Mouse (Mus musculus): ENCODE measurements at regions not wholly inside any gene's neighbourhood (a gene's known extent, or its start where the extent isn't known, plus 50 kb on each side); places are given as distances from the start of the nearest gene placed in this dataset.

- 76% methylated on average over 1 of the region's 1 CpGs for WGBS
Measured at GRCm38 (mm10) chr14:71359581-71359980, 759.9 kb upstream of the Fam160b2 start.

GRCm38 (mm10) chr14:71338219-71338618 lies 738.6 kb upstream of the Fam160b2 start:
- WGBS = 69% methylated on average over 5 of the region's 5 CpGs
- DNase-seq (ENCODE audit: low read depth, low spot score) = no peak

More at GRCm38 (mm10) chr14:71359581-71359980, 759.9 kb upstream of the Fam160b2 start:
- DNase-seq (ENCODE audit: low read depth, low spot score) = no peak

GRCm38 (mm10) chr14:71336906-71337305 lies 737.3 kb upstream of the Fam160b2 start:
- 81% methylated on average over 3 of the region's 3 CpGs for WGBS
- no peak for DNase-seq (ENCODE audit: low read depth, low spot score)

GRCm38 (mm10) chr14:71334022-71334421 lies 734.4 kb upstream of the Fam160b2 start:
- DNase-seq (ENCODE audit: low read depth, low spot score) = no peak
- 78% methylated on average over 1 of the region's 1 CpGs for WGBS

GRCm38 (mm10) chr14:71329862-71330630 lies 730.4 kb upstream of the Fam160b2 start:
- no peak for DNase-seq (ENCODE audit: low read depth, low spot score)
- WGBS = 43% methylated on average over 5 of the region's 5 CpGs

GRCm38 (mm10) chr14:71327621-71328020 lies 728.0 kb upstream of the Fam160b2 start:
- no peak for DNase-seq (ENCODE audit: low read depth, low spot score)

- 67% methylated on average over 2 of the region's 2 CpGs for WGBS
- no peak for DNase-seq (ENCODE audit: low read depth, low spot score)
Measured at GRCm38 (mm10) chr14:71326521-71327105, 727.0 kb upstream of the Fam160b2 start.

GRCm38 (mm10) chr14:71315228-71315627 lies 715.6 kb upstream of the Fam160b2 start:
- no peak for DNase-seq (ENCODE audit: low read depth, low spot score)
- 59% methylated on average over 3 of the region's 3 CpGs for WGBS

GRCm38 (mm10) chr14:71299755-71300154 lies 700.1 kb upstream of the Fam160b2 start:
- 73% methylated on average over 6 of the region's 6 CpGs for WGBS
- no peak for DNase-seq (ENCODE audit: low read depth, low spot score)

- no peak for DNase-seq (ENCODE audit: low read depth, low spot score)
- 93% methylated on average over 14 of the region's 14 CpGs for WGBS
Measured at GRCm38 (mm10) chr14:71281568-71281967, 681.9 kb upstream of the Fam160b2 start.

- DNase-seq (ENCODE audit: low read depth, low spot score) = no peak
- 54% methylated on average over 12 of the region's 12 CpGs for whole genome bisulfite sequencing
Measured at GRCm38 (mm10) chr14:71276309-71276791, 676.7 kb upstream of the Fam160b2 start.

- no peak for DNase-seq (ENCODE audit: low read depth, low spot score)
- 58% methylated on average over 2 of the region's 2 CpGs for WGBS
Measured at GRCm38 (mm10) chr14:71272470-71272869, 672.8 kb upstream of the Fam160b2 start.

- WGBS = 86% methylated on average over 4 of the region's 4 CpGs
- DNase-seq (ENCODE audit: low read depth, low spot score) = no peak
Measured at GRCm38 (mm10) chr14:71257650-71258049, 658.0 kb upstream of the Fam160b2 start.

GRCm38 (mm10) chr14:71254207-71254606 lies 654.6 kb upstream of the Fam160b2 start:
- DNase-seq (ENCODE audit: low read depth, low spot score) = no peak
- 80% methylated on average over 1 of the region's 1 CpGs for WGBS

- no peak for DNase-seq (ENCODE audit: low read depth, low spot score)
- WGBS = 74% methylated on average over 3 of the region's 3 CpGs
Measured at GRCm38 (mm10) chr14:71252136-71252535, 652.5 kb upstream of the Fam160b2 start.

GRCm38 (mm10) chr14:71251116-71251515 lies 651.5 kb upstream of the Fam160b2 start:
- no peak for DNase-seq (ENCODE audit: low read depth, low spot score)
- 83% methylated on average over 1 of the region's 1 CpGs for WGBS

GRCm38 (mm10) chr14:71249387-71249965 lies 649.8 kb upstream of the Fam160b2 start:
- WGBS = 52% methylated on average over 7 of the region's 7 CpGs

GRCm38 (mm10) chr14:71248534-71248933 lies 648.9 kb upstream of the Fam160b2 start:
- 81% methylated on average over 2 of the region's 2 CpGs for WGBS
- DNase-seq (ENCODE audit: low read depth, low spot score) = no peak

More at GRCm38 (mm10) chr14:71249387-71249965, 649.8 kb upstream of the Fam160b2 start:
- no peak for DNase-seq (ENCODE audit: low read depth, low spot score)

GRCm38 (mm10) chr14:71241655-71242390 lies 642.2 kb upstream of the Fam160b2 start:
- WGBS = 68% methylated on average over 10 of the region's 10 CpGs
- DNase-seq (ENCODE audit: low read depth, low spot score) = no peak

- DNase-seq (ENCODE audit: low read depth, low spot score) = no peak
Measured at GRCm38 (mm10) chr14:71236192-71236591, 636.6 kb upstream of the Fam160b2 start.

More at GRCm38 (mm10) chr14:71236192-71236591, 636.6 kb upstream of the Fam160b2 start:
- 79% methylated on average over 6 of the region's 6 CpGs for WGBS
